Mouse (Mus musculus): ENCODE results near the gene Creb5. TPM values are rescaled to one million over a fixed set of nuclear protein-coding genes. Genes with fewer than 3 reads are reported as not detected.

Creb5 gene
- total RNA-seq, 1 experiment: 1.1 TPM

DNA sequence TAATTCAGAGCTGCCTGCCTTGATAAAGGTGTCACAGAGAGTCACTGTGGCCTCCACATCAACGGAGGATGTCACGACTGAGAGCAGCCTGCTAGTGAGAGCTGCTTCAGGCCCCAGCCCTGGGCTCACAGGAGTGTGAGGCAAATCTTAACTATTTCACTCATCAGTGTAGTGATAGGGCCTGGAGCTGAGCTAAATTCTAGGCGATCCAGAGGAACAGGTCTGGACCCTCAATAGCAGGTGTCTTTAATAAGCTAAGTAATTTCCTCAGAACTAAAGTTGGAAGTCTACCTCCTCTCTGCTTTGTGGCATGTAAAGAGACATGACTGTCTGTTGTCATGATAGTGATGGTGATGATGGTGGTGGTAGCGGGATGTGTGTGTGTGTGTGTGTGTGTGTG lies 283.8 kb downstream of the Creb5 start:
- no peak overlapping the region for H3K4me3 ChIP-seq (ENCODE audit: insufficient read depth in 1 of 2, low read depth in 1 of 2, low read length in 2 of 2, poor library complexity in 1 of 2, severe bottlenecking in 1 of 2)
- H3K9me3 ChIP-seq (ENCODE audit: control insufficient read depth, insufficient read depth, low read depth, low read length): no peaks in the 10 kb centered on the region
- no peak overlapping the region; the same call in 1 of the 2 replicates for H3K27ac ChIP-seq (ENCODE audit: insufficient read depth, low read depth, low read length, poor library complexity, severe bottlenecking)
- TF ChIP-seq ZC3H11A (IDR thresholded peaks at IDR 0.05; ENCODE audit: borderline replicate concordance, low read depth, low read length): no peak
- no peak for TF ChIP-seq CHD2 (IDR thresholded peaks at IDR 0.05; ENCODE audit: low read depth, low read length)
- no peak for TF ChIP-seq HCFC1 (IDR thresholded peaks at IDR 0.05; ENCODE audit: borderline replicate concordance, insufficient read depth, low read length)
- no peak for TF ChIP-seq ZNF384 (IDR thresholded peaks at IDR 0.05; ENCODE audit: low read depth, low read length)
- TF ChIP-seq MAFK (IDR thresholded peaks at IDR 0.05; ENCODE audit: insufficient read depth, low read depth, low read length): no peak
- H3K9ac ChIP-seq (ENCODE audit: insufficient read depth, low read depth, low read length, poor library complexity, severe bottlenecking): no peak overlapping the region
- H3K36me3 ChIP-seq (ENCODE audit: control insufficient read depth, insufficient read depth, low read length, poor library complexity, severe bottlenecking): no peaks in the 10 kb centered on the region
- DNase-seq (ENCODE audit: low read depth, low spot score): no peak
- H3K4me1 ChIP-seq (ENCODE audit: control insufficient read depth in 2 of 2, insufficient read depth in 2 of 2, low read length in 2 of 2, poor library complexity in 1 of 2): no peaks in the 10 kb centered on the region
- in situ Hi-C loops (cut with MboI; ENCODE audit: low sequenced_read_pairs in 2 of 2, unreplicated experiment in 2 of 2): no loop called here

DNA sequence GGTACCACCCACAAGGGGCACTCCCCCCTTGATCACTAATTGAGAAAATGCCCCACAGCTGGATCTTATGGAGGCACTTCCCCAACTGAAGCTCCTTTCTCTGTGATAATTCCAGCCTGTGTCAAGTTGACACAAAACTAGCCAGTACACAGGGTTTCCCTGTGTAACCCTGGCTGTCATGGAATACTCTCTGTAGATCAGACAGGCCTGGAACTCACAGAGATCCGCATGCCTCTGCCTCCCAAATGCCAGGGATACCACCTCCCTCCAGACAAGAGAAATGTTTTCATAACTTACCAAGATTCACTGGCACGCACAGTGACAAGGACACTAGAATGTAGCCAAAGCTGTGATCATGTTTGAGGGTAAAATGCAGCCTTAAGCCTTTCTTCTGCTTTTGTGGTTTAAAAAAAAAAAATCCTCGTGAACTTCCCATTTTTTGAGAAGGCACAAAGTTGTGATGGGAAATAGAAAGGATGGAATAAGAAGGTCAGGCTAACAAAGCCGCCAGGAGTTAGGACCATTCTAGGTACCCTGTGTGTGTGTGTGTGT lies 284.6 kb downstream of the Creb5 start:
- in situ Hi-C loops (cut with MboI; ENCODE audit: low sequenced_read_pairs in 2 of 2, unreplicated experiment in 2 of 2): no loop called here
- no peaks in the 10 kb centered on the region for H3K4me1 ChIP-seq (ENCODE audit: control insufficient read depth in 2 of 2, insufficient read depth in 2 of 2, low read length in 2 of 2, poor library complexity in 1 of 2)
- no peak for DNase-seq (ENCODE audit: low read depth, low spot score)
- H3K9ac ChIP-seq (ENCODE audit: insufficient read depth, low read depth, low read length, poor library complexity, severe bottlenecking): no peak overlapping the region
- no peak overlapping the region for H3K4me3 ChIP-seq (ENCODE audit: insufficient read depth in 1 of 2, low read depth in 1 of 2, low read length in 2 of 2, poor library complexity in 1 of 2, severe bottlenecking in 1 of 2)
- no peaks in the 10 kb centered on the region for H3K9me3 ChIP-seq (ENCODE audit: control insufficient read depth, insufficient read depth, low read depth, low read length)
- no peaks in the 10 kb centered on the region for H3K36me3 ChIP-seq (ENCODE audit: control insufficient read depth, insufficient read depth, low read length, poor library complexity, severe bottlenecking)
- no peak overlapping the region for H3K27ac ChIP-seq (ENCODE audit: insufficient read depth, low read depth, low read length, poor library complexity, severe bottlenecking)
- TF ChIP-seq ZC3H11A (IDR thresholded peaks at IDR 0.05; ENCODE audit: borderline replicate concordance, low read depth, low read length) (no peak), ZNF384 (IDR thresholded peaks at IDR 0.05; ENCODE audit: low read depth, low read length) (no peak), CHD2 (IDR thresholded peaks at IDR 0.05; ENCODE audit: low read depth, low read length) (no peak), MAFK (IDR thresholded peaks at IDR 0.05; ENCODE audit: insufficient read depth, low read depth, low read length) (no peak), HCFC1 (IDR thresholded peaks at IDR 0.05; ENCODE audit: borderline replicate concordance, insufficient read depth, low read length) (no peak)

DNA sequence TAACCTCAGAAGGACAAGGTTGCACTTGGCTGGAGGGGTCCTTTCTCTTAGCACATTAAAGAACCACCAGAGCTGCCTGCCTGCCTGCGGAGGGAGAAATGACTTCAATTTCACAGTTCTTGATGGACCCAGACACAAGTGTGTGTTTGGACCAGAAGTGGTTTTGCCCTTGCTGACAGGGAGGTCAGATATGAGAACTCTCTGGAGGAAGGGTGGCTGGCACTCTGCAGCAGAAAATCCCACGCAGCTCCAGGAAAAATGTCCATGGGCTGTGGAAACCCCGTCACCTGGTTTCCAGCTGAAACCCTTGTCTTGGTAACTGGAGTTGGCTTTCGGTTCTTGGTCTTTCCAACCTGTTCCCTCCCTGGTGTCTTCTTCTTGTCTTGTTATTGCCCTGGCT lies 285.4 kb downstream of the Creb5 start:
- TF ChIP-seq MAFK (IDR thresholded peaks at IDR 0.05; ENCODE audit: insufficient read depth, low read depth, low read length): no peak
- Histone ChIP-seq H3K4me1 (ENCODE audit: control insufficient read depth in 2 of 2, insufficient read depth in 2 of 2, low read length in 2 of 2, poor library complexity in 1 of 2) (no peaks in the 10 kb centered on the region), H3K27ac (ENCODE audit: insufficient read depth, low read depth, low read length, poor library complexity, severe bottlenecking) (no peak overlapping the region), H3K9ac (ENCODE audit: insufficient read depth, low read depth, low read length, poor library complexity, severe bottlenecking) (no peak overlapping the region), H3K36me3 (ENCODE audit: control insufficient read depth, insufficient read depth, low read length, poor library complexity, severe bottlenecking) (no peaks in the 10 kb centered on the region), H3K4me3 (ENCODE audit: insufficient read depth in 1 of 2, low read depth in 1 of 2, low read length in 2 of 2, poor library complexity in 1 of 2, severe bottlenecking in 1 of 2) (no peak overlapping the region), H3K9me3 (ENCODE audit: control insufficient read depth, insufficient read depth, low read depth, low read length) (no peaks in the 10 kb centered on the region)
- in situ Hi-C loops (cut with MboI; ENCODE audit: low sequenced_read_pairs in 2 of 2, unreplicated experiment in 2 of 2): no loop called here
- no peak for DNase-seq (ENCODE audit: low read depth, low spot score)

- H3K4me3 ChIP-seq (ENCODE audit: insufficient read depth in 1 of 2, low read depth in 1 of 2, low read length in 2 of 2, poor library complexity in 1 of 2, severe bottlenecking in 1 of 2): 0 out of 4 replicates have a peak overlapping the region, but pooled peaks of 1 of the 2 experiments have one; percentile 16
- H3K9me3 ChIP-seq (ENCODE audit: control insufficient read depth, insufficient read depth, low read depth, low read length): no peaks in the 10 kb centered on the region
- TF ChIP-seq CHD2 (IDR thresholded peaks at IDR 0.05; ENCODE audit: low read depth, low read length) (no peak), HCFC1 (IDR thresholded peaks at IDR 0.05; ENCODE audit: borderline replicate concordance, insufficient read depth, low read length) (no peak), ZNF384 (IDR thresholded peaks at IDR 0.05; ENCODE audit: low read depth, low read length) (no peak), MAFK (IDR thresholded peaks at IDR 0.05; ENCODE audit: insufficient read depth, low read depth, low read length) (no peak), ZC3H11A (IDR thresholded peaks at IDR 0.05; ENCODE audit: borderline replicate concordance, low read depth, low read length) (no peak)
- H3K9ac ChIP-seq (ENCODE audit: insufficient read depth, low read depth, low read length, poor library complexity, severe bottlenecking): no peak overlapping the region
- in situ Hi-C loops (cut with MboI; ENCODE audit: low sequenced_read_pairs in 2 of 2, unreplicated experiment in 2 of 2): no loop called here
- peak; percentile 12 for DNase-seq (ENCODE audit: low read depth, low spot score)
- no peak overlapping the region for H3K27ac ChIP-seq (ENCODE audit: insufficient read depth, low read depth, low read length, poor library complexity, severe bottlenecking)
- H3K36me3 ChIP-seq (ENCODE audit: control insufficient read depth, insufficient read depth, low read length, poor library complexity, severe bottlenecking): no peaks in the 10 kb centered on the region
- H3K4me1 ChIP-seq (ENCODE audit: control insufficient read depth in 2 of 2, insufficient read depth in 2 of 2, low read length in 2 of 2, poor library complexity in 1 of 2): no peaks in the 10 kb centered on the region
Measured at GRCm38 (mm10) chr6:53572979-53573710, 286.1 kb downstream of the Creb5 start.
